30 mouse cellular contexts compared by ENCODE assay signal in the genomic region with DNA sequence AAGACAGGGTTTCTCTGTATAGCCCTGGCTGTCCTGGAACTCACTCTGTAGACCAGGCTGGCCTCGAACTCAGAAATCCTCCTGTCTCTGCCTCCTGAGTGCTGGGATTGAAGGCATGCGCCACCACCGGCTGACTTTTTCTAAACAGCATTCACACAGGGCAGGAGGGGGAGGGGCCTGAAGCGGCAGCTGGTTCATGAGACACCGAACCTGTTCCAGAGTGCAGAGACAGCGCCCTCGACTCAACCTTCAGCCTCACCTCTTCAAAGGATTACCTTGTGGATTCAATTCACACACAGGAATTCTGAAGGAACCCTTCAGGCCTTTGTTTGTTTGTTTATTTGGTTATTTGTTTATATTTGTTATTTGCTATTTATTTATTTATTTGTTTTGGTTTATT. TPM values are rescaled to one million over a fixed set of nuclear protein-coding genes. Genes with fewer than 3 reads are reported as not detected.
"Had no signal": no experiment of that assay in that cellular context is flagged by ENCODE, and none has a peak within 500 bp of the region (broad histone marks: within the 10 kb centered on the region; RNA-seq: fewer than 3 reads in every experiment).

No protein-coding gene starts in this region.

- H3K4me1 ChIP-seq: heart, embryonic 10.5 days; heart, embryonic 12.5 days; hindbrain, embryonic 10.5 days; hindbrain, embryonic 12.5 days; intestine, embryonic 15.5 days; kidney, embryonic 15.5 days; limb, embryonic 13.5 days; limb, embryonic 15.5 days had no signal

- ATAC-seq: hindbrain, embryonic 16.5 days; inflammation-experienced regulatory T-cells, adult 6 months; intestine, embryonic 15.5 days; intestine, postnatal 0 days had no signal

- H3K9ac ChIP-seq: heart, embryonic 12.5 days; hindbrain, embryonic 12.5 days; hindbrain, embryonic 14.5 days; intestine, embryonic 15.5 days; kidney, embryonic 15.5 days; limb, embryonic 13.5 days; limb, embryonic 15.5 days had no signal

- H3K27me3 ChIP-seq: heart, embryonic 12.5 days; hindbrain, embryonic 12.5 days; intestine, embryonic 15.5 days; kidney, embryonic 15.5 days; limb, embryonic 13.5 days; limb, embryonic 15.5 days had no signal

- H3K9me3 ChIP-seq: heart, embryonic 10.5 days; heart, embryonic 12.5 days; hindbrain, embryonic 10.5 days; hindbrain, embryonic 12.5 days; intestine, embryonic 15.5 days; kidney, embryonic 15.5 days; limb, embryonic 13.5 days; limb, embryonic 15.5 days had no signal

- DNase-seq: gastrocnemius, adult 2 months; gastrocnemius, postnatal 14 days; heart, adult 18-20 months; heart, postnatal 10 days; heart, postnatal 4 days; kidney, adult 18-20 months; kidney, adult 8-10 months; kidney, postnatal 14 days; kidney, postnatal 36 days; layer of hippocampus, adult 9-11 months; layer of hippocampus, postnatal 36 days; left cerebral cortex, postnatal 4 days had no signal

- H3K36me3 ChIP-seq: heart, embryonic 10.5 days; heart, embryonic 12.5 days; hindbrain, embryonic 10.5 days; hindbrain, embryonic 12.5 days; intestine, embryonic 15.5 days; kidney, embryonic 15.5 days; limb, embryonic 13.5 days; limb, embryonic 15.5 days had no signal

- H3K4me3 ChIP-seq: gastrocnemius, adult 2 months; heart, embryonic 10.5 days; heart, embryonic 12.5 days; hindbrain, embryonic 10.5 days; hindbrain, embryonic 12.5 days; intestine, embryonic 15.5 days; kidney, embryonic 15.5 days; limb, embryonic 13.5 days; limb, embryonic 15.5 days had no signal

- H3K27ac ChIP-seq: gastrocnemius, adult 2 months; heart, embryonic 10.5 days; hindbrain, embryonic 10.5 days; hindbrain, embryonic 12.5 days; hindbrain, embryonic 14.5 days; intestine, embryonic 15.5 days; kidney, embryonic 15.5 days; kidney, postnatal 0 days; limb, embryonic 13.5 days; limb, embryonic 15.5 days had no signal

- H3K4me2 ChIP-seq: heart, embryonic 12.5 days; hindbrain, embryonic 12.5 days; hindbrain, embryonic 14.5 days; intestine, embryonic 15.5 days; kidney, embryonic 15.5 days; limb, embryonic 13.5 days; limb, embryonic 15.5 days had no signal

RNA-seq across cellular contexts. Expression of gene Spocd1, which starts 39.0 kb away (rescaled TPM):
- total RNA-seq: gastrocnemius, adult 2 months; gastrocnemius, postnatal 14 days; gastrocnemius, postnatal 4 days; granulocyte monocyte progenitor cell, adult 5-6 weeks; heart, adult 18-20 months; liver, adult 2 months had no signal
- polyA plus RNA-seq: hindbrain, embryonic 14.5 days; hindbrain, embryonic 16.5 days; inflammation-experienced regulatory T-cells, adult 6 months; intestine, embryonic 15.5 days; intestine, postnatal 0 days; kidney, embryonic 15.5 days; kidney, postnatal 0 days; large intestine, adult 2 months; limb, embryonic 11.5 days; liver, adult 2 months had no signal
